Mouse (Mus musculus): ENCODE data around the gene Card19.

Gene Card19

GRCm38 (mm10) chr13:49215504-49216219 lies at the start of gene Card19:
Gene Card19 (minus strand): TSS chr13:49216037.
- peak; percentile 78 for DNase-seq (ENCODE audit: low spot score)

GRCm38 (mm10) chr13:49260036-49260722 lies 44.3 kb upstream of the Card19 start:
- DNase-seq (ENCODE audit: low spot score): no peak

- no peak for DNase-seq (ENCODE audit: low spot score)
These were observed 42.0 kb upstream of the Card19 start for GRCm38 (mm10) chr13:49257819-49258313.

GRCm38 (mm10) chr13:49252746-49253145 lies 36.9 kb upstream of the Card19 start:
- DNase-seq (ENCODE audit: low spot score): no peak

GRCm38 (mm10) chr13:49252113-49252512 lies 36.3 kb upstream of the Card19 start:
- no peak for DNase-seq (ENCODE audit: low spot score)

- DNase-seq (ENCODE audit: low spot score): no peak
These were observed 35.1 kb upstream of the Card19 start for GRCm38 (mm10) chr13:49250716-49251517.

GRCm38 (mm10) chr13:49249634-49250033 lies 33.8 kb upstream of the Card19 start:
- no peak for DNase-seq (ENCODE audit: low spot score)

GRCm38 (mm10) chr13:49248923-49249322 lies 33.1 kb upstream of the Card19 start:
- no peak for DNase-seq (ENCODE audit: low spot score)

GRCm38 (mm10) chr13:49248467-49248862 lies 32.6 kb upstream of the Card19 start, which contains the start of gene Susd3:
Gene Susd3 (minus strand): TSS chr13:49248706.
- DNase-seq (ENCODE audit: low spot score): no peak

GRCm38 (mm10) chr13:49247740-49248466 lies 32.1 kb upstream of the Card19 start:
- no peak for DNase-seq (ENCODE audit: low spot score)

GRCm38 (mm10) chr13:49247232-49247739 lies 31.4 kb upstream of the Card19 start:
- DNase-seq (ENCODE audit: low spot score): no peak

GRCm38 (mm10) chr13:49246626-49247025 lies 30.8 kb upstream of the Card19 start:
- DNase-seq (ENCODE audit: low spot score): no peak

- no peak for DNase-seq (ENCODE audit: low spot score)
These were observed 30.2 kb upstream of the Card19 start for GRCm38 (mm10) chr13:49246011-49246410.

- no peak for DNase-seq (ENCODE audit: low spot score)
These were observed 29.4 kb upstream of the Card19 start for GRCm38 (mm10) chr13:49245251-49245650.

GRCm38 (mm10) chr13:49243492-49243891 lies 27.7 kb upstream of the Card19 start:
- no peak for DNase-seq (ENCODE audit: low spot score)

- DNase-seq (ENCODE audit: low spot score): no peak
These were observed 26.7 kb upstream of the Card19 start for GRCm38 (mm10) chr13:49242321-49243065.

GRCm38 (mm10) chr13:49238737-49239136 lies 22.9 kb upstream of the Card19 start:
- DNase-seq (ENCODE audit: low spot score): no peak

- no peak for DNase-seq (ENCODE audit: low spot score)
These were observed 21.8 kb upstream of the Card19 start for GRCm38 (mm10) chr13:49237617-49238016.

- no peak for DNase-seq (ENCODE audit: low spot score)
These were observed 18.9 kb upstream of the Card19 start for GRCm38 (mm10) chr13:49234711-49235110.

- no peak for DNase-seq (ENCODE audit: low spot score)
These were observed 18.1 kb upstream of the Card19 start for GRCm38 (mm10) chr13:49233792-49234572.
